Mouse (Mus musculus) MEL (cell line): ENCODE measurements around the gene Cx3cr1. TPM values are rescaled to one million over a fixed set of nuclear protein-coding genes. Genes with fewer than 3 reads are reported as not detected.

Experiments
- DNase-seq: peaks from one replicate; pipeline ENCODE4 v3.0.0; 2011; ENCODE audit warnings: low read depth, low spot score
- H3K27ac ChIP-seq: 2 replicates; pipeline ENCODE4 v1.5.1; 2012; ENCODE audit warnings: low read depth, mild to moderate bottlenecking, control low read depth, low read length, moderate library complexity; ENCODE audit not compliant: control insufficient read depth
- H3K27me3 ChIP-seq, 2 experiments: fragments of 150-350 bp in 1 of 2; sonication (generic) in 1 of 2; 2 replicates each; pipeline ENCODE4 v1.6.1; 2012; ENCODE audit warnings: low read length in 2 of 2, mild to moderate bottlenecking in 2 of 2, improper control_type of control experiment in 1 of 2, moderate library complexity in 1 of 2; ENCODE audit not compliant: insufficient read depth in 2 of 2, control insufficient read depth in 1 of 2
- H3K36me3 ChIP-seq, 2 experiments: 2 replicates each; pipeline ENCODE4 v1.6.1; 2012 to 2014; ENCODE audit warnings: low read length in 2 of 2, improper control_type of control experiment in 1 of 2, inconsistent platforms in 1 of 2, mild to moderate bottlenecking in 1 of 2; ENCODE audit not compliant: insufficient read depth in 2 of 2, control insufficient read depth in 1 of 2
- H3K4me1 ChIP-seq, 2 experiments: fragments of 150-350 bp in 1 of 2; sonication (generic) in 1 of 2; 2 replicates each; pipeline ENCODE4 v1.6.1; 2012; ENCODE audit warnings: low read length in 2 of 2, improper control_type of control experiment in 1 of 2, mild to moderate bottlenecking in 1 of 2; ENCODE audit not compliant: insufficient read depth in 2 of 2, control insufficient read depth in 1 of 2
- H3K4me3 ChIP-seq, 2 experiments: fragments of 150-350 bp in 1 of 2; sonication (generic) in 1 of 2; 2 replicates each; pipeline ENCODE4 v1.5.1; 2012; ENCODE audit warnings: low read depth in 2 of 2, low read length in 2 of 2, mild to moderate bottlenecking in 2 of 2, moderate library complexity in 2 of 2, control low read depth in 1 of 2, improper control_type of control experiment in 1 of 2; ENCODE audit not compliant: control insufficient read depth in 1 of 2, insufficient read depth in 1 of 2
- H3K79me2 ChIP-seq: 2 replicates; pipeline ENCODE4 v1.6.1; 2012; ENCODE audit warnings: mild to moderate bottlenecking, low read length, moderate library complexity; ENCODE audit not compliant: control insufficient read depth, poor library complexity, insufficient read depth
- H3K9ac ChIP-seq: 2 replicates; pipeline ENCODE4 v1.6.1; 2012; ENCODE audit warnings: low read depth, mild to moderate bottlenecking, control low read depth, low read length, moderate library complexity; ENCODE audit not compliant: control insufficient read depth, poor library complexity, severe bottlenecking
- H3K9me3 ChIP-seq: fragments of 150-350 bp; sonication (generic); replicated peaks from 2 replicates; pipeline ENCODE4 v1.6.1; 2012; ENCODE audit warnings: mild to moderate bottlenecking, low read length, improper control_type of control experiment, moderate library complexity; ENCODE audit not compliant: insufficient read depth
- CHD2 ChIP-seq: IDR thresholded peaks from 2 replicates; pipeline ENCODE4 v1.6.1; 2011; ENCODE audit warnings: low read length, improper control_type of control experiment
- CTCF ChIP-seq, 3 experiments: IDR thresholded peaks in 2 of 3; conservative IDR thresholded peaks in 1 of 3; 2 replicates each; pipeline ENCODE4 v1.5.1; 2011 to 2012; ENCODE audit warnings: low read length in 3 of 3, low read depth in 2 of 3, mild to moderate bottlenecking in 2 of 3, improper control_type of control experiment in 1 of 3, inconsistent platforms in 1 of 3, mixed read lengths in 1 of 3, moderate library complexity in 1 of 3; ENCODE audit not compliant: control insufficient read depth in 1 of 3, insufficient read depth in 1 of 3, poor library complexity in 1 of 3, severe bottlenecking in 1 of 3
- E2F4 ChIP-seq: IDR thresholded peaks from 2 replicates; pipeline ENCODE4 v1.6.1; 2011; ENCODE audit warnings: low read depth, low read length, improper control_type of control experiment, borderline replicate concordance
- EP300 ChIP-seq, 2 experiments: IDR thresholded peaks; 2 replicates each; pipeline ENCODE4 v1.6.1; 2011; ENCODE audit warnings: improper control_type of control experiment in 2 of 2, low read length in 2 of 2, low read depth in 1 of 2, mild to moderate bottlenecking in 1 of 2
- GABPA ChIP-seq: IDR thresholded peaks from 2 replicates; pipeline ENCODE4 v1.6.1; 2012; ENCODE audit warnings: low read depth, mild to moderate bottlenecking, inconsistent platforms, low read length, improper control_type of control experiment, moderate library complexity
- HCFC1 ChIP-seq: IDR thresholded peaks from 2 replicates; pipeline ENCODE4 v1.6.1; 2012; ENCODE audit warnings: low read depth, mild to moderate bottlenecking, inconsistent platforms, low read length, improper control_type of control experiment, moderate library complexity
- JUND ChIP-seq: IDR thresholded peaks from 2 replicates; pipeline ENCODE4 v1.6.1; 2011; ENCODE audit warnings: low read depth, mild to moderate bottlenecking, improper control_type of control experiment, low read length
- KAT2A ChIP-seq: conservative IDR thresholded peaks from 2 replicates; pipeline ENCODE4 v1.6.1; 2012; ENCODE audit warnings: low read depth, low read length, improper control_type of control experiment, inconsistent platforms
- MAFK ChIP-seq: IDR thresholded peaks from 2 replicates; pipeline ENCODE4 v1.6.1; 2011; ENCODE audit warnings: low read depth, mild to moderate bottlenecking, low read length, improper control_type of control experiment, borderline replicate concordance
- MEF2A ChIP-seq: IDR thresholded peaks from 2 replicates; pipeline ENCODE4 v1.6.1; 2014; ENCODE audit warnings: low read depth, mild to moderate bottlenecking, inconsistent platforms, low read length, improper control_type of control experiment; ENCODE audit not compliant: poor library complexity, insufficient replicate concordance, severe bottlenecking; ENCODE audit errors: extremely low read depth
- MXI1 ChIP-seq: IDR thresholded peaks from 2 replicates; pipeline ENCODE4 v1.6.1; 2011; ENCODE audit warnings: mild to moderate bottlenecking, low read depth, low read length, improper control_type of control experiment
- MYB ChIP-seq: IDR thresholded peaks from 2 replicates; pipeline ENCODE4 v1.6.1; 2011; ENCODE audit warnings: mild to moderate bottlenecking, low read depth, low read length, improper control_type of control experiment
- MYC ChIP-seq: IDR thresholded peaks from 2 replicates; pipeline ENCODE4 v1.6.1; 2011; ENCODE audit warnings: low read depth, mild to moderate bottlenecking, low read length, improper control_type of control experiment, moderate library complexity
- NELFE ChIP-seq: IDR thresholded peaks from 2 replicates; pipeline ENCODE4 v1.6.1; 2011; ENCODE audit warnings: low read depth, low read length, improper control_type of control experiment
- NRF1 ChIP-seq: IDR thresholded peaks from 2 replicates; pipeline ENCODE4 v1.6.1; 2014; ENCODE audit warnings: low read depth, mild to moderate bottlenecking, inconsistent platforms, low read length, improper control_type of control experiment, moderate library complexity; ENCODE audit not compliant: poor library complexity, insufficient read depth, severe bottlenecking
- POLR2A ChIP-seq, 2 experiments: IDR thresholded peaks; 2 replicates each; pipeline ENCODE4 v1.6.1; 2011 to 2012; ENCODE audit warnings: low read length in 2 of 2, mild to moderate bottlenecking in 2 of 2, control low read depth in 1 of 2, improper control_type of control experiment in 1 of 2, low read depth in 1 of 2, moderate library complexity in 1 of 2; ENCODE audit not compliant: control insufficient read depth in 1 of 2, insufficient read depth in 1 of 2, poor library complexity in 1 of 2
- RAD21 ChIP-seq: IDR thresholded peaks from 2 replicates; pipeline ENCODE4 v1.6.1; 2011; ENCODE audit warnings: mild to moderate bottlenecking, low read depth, low read length, improper control_type of control experiment
- SMC3 ChIP-seq: IDR thresholded peaks from 2 replicates; pipeline ENCODE4 v1.6.1; 2011; ENCODE audit warnings: low read depth, low read length, improper control_type of control experiment
- TBP ChIP-seq: IDR thresholded peaks from 2 replicates; pipeline ENCODE4 v1.8.0; 2011; ENCODE audit warnings: low read depth, low read length, improper control_type of control experiment
- TCF12 ChIP-seq: IDR thresholded peaks from 2 replicates; pipeline ENCODE4 v1.6.1; 2014; ENCODE audit warnings: low read depth, mild to moderate bottlenecking, inconsistent platforms, low read length, improper control_type of control experiment, moderate library complexity
- UBTF ChIP-seq: IDR thresholded peaks from 2 replicates; pipeline ENCODE4 v1.6.1; 2012; ENCODE audit warnings: low read depth, mild to moderate bottlenecking, inconsistent platforms, low read length, improper control_type of control experiment, moderate library complexity, borderline replicate concordance; ENCODE audit not compliant: insufficient read depth
- USF2 ChIP-seq, 2 experiments: IDR thresholded peaks; 2 replicates each; pipeline ENCODE4 v1.6.1; 2011 to 2012; ENCODE audit warnings: improper control_type of control experiment in 2 of 2, low read length in 2 of 2, borderline replicate concordance in 1 of 2, inconsistent platforms in 1 of 2, low read depth in 1 of 2, mild to moderate bottlenecking in 1 of 2; ENCODE audit not compliant: insufficient read depth in 1 of 2
- ZC3H11A ChIP-seq: IDR thresholded peaks from 2 replicates; pipeline ENCODE4 v1.6.1; 2012; ENCODE audit warnings: low read depth, mild to moderate bottlenecking, inconsistent platforms, low read length, improper control_type of control experiment
- ZKSCAN1 ChIP-seq: IDR thresholded peaks from 2 replicates; pipeline ENCODE4 v1.6.1; 2012; ENCODE audit warnings: low read depth, mild to moderate bottlenecking, inconsistent platforms, low read length, improper control_type of control experiment, moderate library complexity
- ZMIZ1 ChIP-seq: IDR thresholded peaks from 2 replicates; pipeline ENCODE4 v1.6.1; 2012; ENCODE audit warnings: low read depth, mild to moderate bottlenecking, inconsistent platforms, low read length, improper control_type of control experiment, moderate library complexity
- ZNF384 ChIP-seq: IDR thresholded peaks from 2 replicates; pipeline ENCODE4 v1.6.1; 2012; ENCODE audit warnings: low read depth, mild to moderate bottlenecking, inconsistent platforms, low read length, improper control_type of control experiment
- polyA plus RNA-seq, 2 experiments: library from polyadenylated mRNA; stranded (reverse) in 1 of 2; unstranded in 1 of 2; fragments of >175 nt in 1 of 2; fragments of >200 nt in 1 of 2; gene quantifications; 2 replicates each; pipeline versions ENCODE4 v1.2.1 to v1.2.4; 2012; ENCODE audit warnings: low replicate concordance in 2 of 2, low read depth in 1 of 2; ENCODE audit not compliant: insufficient read length in 2 of 2, insufficient read depth in 1 of 2, missing spikeins in 1 of 2
- total RNA-seq: library from RNA; depleted of rRNA; stranded (reverse); fragments of 300-350 nt; gene quantifications from 2 replicates; pipeline ENCODE4 v1.2.3, GENCODE M21; 2012

Gene Cx3cr1
- total and polyA plus RNA-seq, 3 experiments = not detected

- H3K27me3 ChIP-seq = no peaks in the 10 kb centered on the region; a peak in 1 of 4 replicates
- peak; percentile 52 for DNase-seq
- no peak overlapping the region for H3K27ac ChIP-seq
- H3K36me3 ChIP-seq = no peaks in the 10 kb centered on the region
- no peaks in the 10 kb centered on the region for H3K9me3 ChIP-seq
- H3K4me3 ChIP-seq = no peak overlapping the region
- peaks cover 0 to 10% of the 10 kb centered on the region in 2 experiments; a peak in 2 of 4 replicates for H3K4me1 ChIP-seq
- H3K9ac ChIP-seq = no peak overlapping the region
- no peaks in the 10 kb centered on the region for H3K79me2 ChIP-seq
- TF ChIP-seq E2F4 (no peak), RAD21 (peak; percentile 44), CTCF (IDR thresholded peaks at IDR 0.05 in 2 of 3, conservative IDR thresholded peaks at IDR 0.05 in 1 of 3; ENCODE audit: control insufficient read depth in 1 of 3, insufficient read depth in 1 of 3, low read depth in 2 of 3, low read length in 3 of 3, poor library complexity in 1 of 3, severe bottlenecking in 1 of 3) (peak; percentile 56 to 75 (median 60)), ZC3H11A (peak; percentile 22; the same call in 1 of the 2 replicates), SMC3 (peak; percentile 52), MYB (no peak), POLR2A (IDR thresholded peaks at IDR 0.05; ENCODE audit: control insufficient read depth in 1 of 2, insufficient read depth in 1 of 2, low read depth in 1 of 2, low read length in 2 of 2, poor library complexity in 1 of 2) (no peak), MXI1 (no peak), GABPA (no peak), TBP (no peak), MYC (no peak), ZKSCAN1 (no peak), USF2 (IDR thresholded peaks at IDR 0.05; ENCODE audit: borderline replicate concordance in 1 of 2, insufficient read depth in 1 of 2, low read depth in 1 of 2, low read length in 2 of 2) (no peak), KAT2A (no peak), JUND (no peak)
Measured at GRCm38 (mm10) chr9:120081247-120081646, 11.6 kb upstream of the Cx3cr1 start.

- TF ChIP-seq MYC (no peak), MXI1 (no peak), JUND (no peak), NELFE (no peak), ZNF384 (no peak), EP300 (IDR thresholded peaks at IDR 0.05; ENCODE audit: low read depth in 1 of 2, low read length in 2 of 2) (no peak), CHD2 (no peak), POLR2A (IDR thresholded peaks at IDR 0.05; ENCODE audit: control insufficient read depth in 1 of 2, insufficient read depth in 1 of 2, low read depth in 1 of 2, low read length in 2 of 2, poor library complexity in 1 of 2) (no peak), ZC3H11A (no peak), RAD21 (no peak), NRF1 (no peak), CTCF (IDR thresholded peaks at IDR 0.05 in 2 of 3, conservative IDR thresholded peaks at IDR 0.05 in 1 of 3; ENCODE audit: control insufficient read depth in 1 of 3, insufficient read depth in 1 of 3, low read depth in 2 of 3, low read length in 3 of 3, poor library complexity in 1 of 3, severe bottlenecking in 1 of 3) (no peak; a peak in 1 of 6 replicates), MAFK (no peak), ZMIZ1 (no peak), TCF12 (no peak), UBTF (no peak), HCFC1 (no peak), USF2 (IDR thresholded peaks at IDR 0.05; ENCODE audit: borderline replicate concordance in 1 of 2, insufficient read depth in 1 of 2, low read depth in 1 of 2, low read length in 2 of 2) (no peak), GABPA (no peak), MEF2A (no peak)
- Histone ChIP-seq H3K27ac (no peak overlapping the region), H3K9ac (no peak overlapping the region), H3K4me1 (peaks cover 0 to 10% of the 10 kb centered on the region in 2 experiments; a peak in 2 of 4 replicates), H3K9me3 (no peaks in the 10 kb centered on the region), H3K36me3 (no peaks in the 10 kb centered on the region), H3K27me3 (no peaks in the 10 kb centered on the region; a peak in 1 of 4 replicates), H3K4me3 (no peak overlapping the region), H3K79me2 (no peaks in the 10 kb centered on the region)
- DNase-seq = no peak
Measured at GRCm38 (mm10) chr9:120080546-120081108, 10.9 kb upstream of the Cx3cr1 start.
